Mouse (Mus musculus) adrenal gland, adult 8-10 months (tissue): ENCODE results near the gene Glipr1. TPM values are rescaled to one million over a fixed set of nuclear protein-coding genes. Genes with fewer than 3 reads are reported as not detected.
A peak's percentile ranks its signal among the peaks of the same experiment; 100 is the strongest.

Source experiments
- DNase-seq: peaks from one replicate; pipeline ENCODE4 v3.0.0; 2022
- total RNA-seq, 4 experiments: library from RNA; stranded (reverse); gene quantifications; 2 replicates each; pipeline ENCODE4 v1.2.4; 2022

Glipr1 gene
- total RNA-seq, 4 experiments from 2014 or later = 3.2 to 6.9 (median 4.5) TPM

GRCm38 (mm10) chr10:111960459-111960858, 42.0 kb downstream of the Glipr1 start:
- DNase-seq = no peak

GRCm38 (mm10) chr10:111959353-111959752, 43.1 kb downstream of the Glipr1 start:
- DNase-seq = no peak

GRCm38 (mm10) chr10:111958046-111958421, 44.4 kb downstream of the Glipr1 start:
- DNase-seq = no peak

- DNase-seq = peak; percentile 42
Measured at GRCm38 (mm10) chr10:111957271-111958045, 45.0 kb downstream of the Glipr1 start.

GRCm38 (mm10) chr10:111955836-111956235, 46.6 kb downstream of the Glipr1 start:
- DNase-seq = no peak

GRCm38 (mm10) chr10:111949008-111949407, 53.4 kb downstream of the Glipr1 start:
- DNase-seq = no peak

GRCm38 (mm10) chr10:111948041-111948440, 54.4 kb downstream of the Glipr1 start:
- no peak for DNase-seq

- no peak for DNase-seq
Measured at GRCm38 (mm10) chr10:111945563-111945962, 56.9 kb downstream of the Glipr1 start.

- no peak for DNase-seq
Measured at GRCm38 (mm10) chr10:111943026-111943425, 59.4 kb downstream of the Glipr1 start.

GRCm38 (mm10) chr10:111937146-111937534, 65.3 kb downstream of the Glipr1 start:
- DNase-seq = no peak

- DNase-seq = no peak
Measured at GRCm38 (mm10) chr10:111936491-111937145, 65.8 kb downstream of the Glipr1 start.

GRCm38 (mm10) chr10:111936021-111936420, 66.4 kb downstream of the Glipr1 start:
- DNase-seq = no peak

Other genes starting within 250 kb of the Glipr1 start
- 10 to 100 TPM; 38.5 to 49.1 (median 42.1) TPM for gene Krr1, start 30.0 kb downstream of the Glipr1 start, total RNA-seq
- not detected for gene Glipr1l1, start 57.6 kb upstream of the Glipr1 start, total RNA-seq
- gene Glipr1l2, start 80.7 kb upstream of the Glipr1 start, total RNA-seq = not detected
- gene Glipr1l3, start 157.7 kb upstream of the Glipr1 start, total RNA-seq = not detected
- gene Caps2, start 161.0 kb upstream of the Glipr1 start, total RNA-seq = not detected